Mouse (Mus musculus) kidney, postnatal 10 days (tissue): ENCODE measurements around the gene Tex19.1.
A peak's percentile ranks its signal among the peaks of the same experiment; 100 is the strongest.

Experiments
- DNase-seq: peaks from one replicate; pipeline ENCODE4 v3.0.0; 2021; ENCODE audit warnings: mixed read lengths

Gene Tex19.1

DNA sequence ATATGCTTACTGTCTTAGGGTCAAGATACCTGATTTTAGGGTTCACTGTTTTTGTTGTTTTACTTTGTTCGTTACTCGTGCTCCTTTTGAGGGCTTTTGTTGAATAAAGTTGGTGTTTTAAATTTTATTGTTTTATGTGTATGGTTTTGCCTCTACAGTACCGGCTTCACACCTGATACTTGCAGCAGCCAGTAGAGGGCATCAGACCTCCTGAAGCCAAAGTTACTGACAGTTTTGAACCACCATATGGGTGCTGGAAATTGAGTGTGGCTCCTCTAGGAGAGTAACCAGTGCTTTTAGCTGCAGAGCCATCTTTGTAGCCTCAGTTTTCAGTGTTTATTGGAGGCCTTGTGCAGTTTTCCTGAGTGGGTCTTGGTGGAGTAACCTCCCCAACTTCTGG, 2.2 kb downstream of the Tex19.1 start:
- no peak for DNase-seq

DNA sequence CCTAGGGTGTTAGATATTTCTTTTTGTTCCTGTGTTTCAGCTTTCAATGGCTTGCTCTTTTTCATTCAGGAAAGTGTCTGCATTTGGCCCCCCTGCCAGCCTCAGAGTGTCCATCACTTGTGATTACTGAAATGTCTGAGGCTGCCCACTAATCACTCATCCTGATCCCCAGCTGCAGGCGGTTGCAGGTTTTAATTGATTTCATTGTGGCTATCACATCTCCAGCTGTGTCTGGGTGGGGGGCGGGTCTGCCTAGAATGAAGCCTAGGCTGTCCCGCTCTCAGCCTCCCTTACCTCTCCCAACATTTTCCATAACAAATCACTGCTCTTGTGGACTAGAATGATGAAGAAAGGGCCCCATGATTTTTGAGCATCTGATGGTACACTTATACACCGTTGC, 8.3 kb downstream of the Tex19.1 start:
- no peak for DNase-seq

DNA sequence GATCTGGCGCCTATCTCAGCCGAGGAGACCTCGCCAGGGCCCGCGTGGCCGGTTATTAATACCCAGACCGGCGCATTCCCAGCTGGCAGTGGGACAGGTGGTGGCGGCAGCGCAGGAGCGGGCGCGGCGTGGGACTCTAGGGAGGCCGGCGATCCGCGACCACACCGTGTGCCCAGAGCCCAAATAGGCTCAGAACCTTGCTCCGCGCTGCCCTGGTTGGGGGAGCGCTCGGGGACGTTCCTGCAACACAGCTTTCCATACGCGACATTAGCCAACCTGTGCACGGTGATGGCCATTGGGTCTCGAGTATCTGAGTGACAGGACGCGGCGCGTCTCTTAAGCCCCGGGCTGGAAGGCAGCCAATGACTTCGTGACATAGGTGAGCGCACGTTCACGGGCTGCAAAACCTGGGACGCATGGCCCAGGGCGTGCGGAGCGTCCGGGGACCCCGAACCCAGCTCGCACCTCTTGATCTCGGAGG, 10.5 kb downstream of the Tex19.1 start:
- DNase-seq = peak; percentile 32

DNA sequence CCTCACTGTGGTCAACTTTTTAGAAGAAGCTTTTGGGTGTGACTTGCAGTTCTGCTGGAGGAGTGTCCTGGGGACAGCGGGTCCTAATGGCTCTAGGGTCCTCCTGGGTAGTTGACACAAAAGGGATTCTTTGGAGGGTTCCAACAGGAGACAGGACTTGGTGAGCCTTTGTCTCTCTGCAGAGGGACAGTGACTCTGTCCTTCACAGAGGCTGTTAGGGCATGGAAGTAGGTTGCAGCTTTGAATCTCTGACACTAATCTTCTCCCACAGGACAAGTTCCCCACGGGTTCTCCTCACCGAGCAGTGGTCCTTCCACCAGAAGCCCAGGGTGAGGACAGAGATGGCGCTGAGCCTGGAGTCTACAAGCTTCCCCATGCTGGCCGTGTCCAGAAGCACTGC, 14.0 kb downstream of the Tex19.1 start, which contains the start of gene Uts2r:
Gene Uts2r, plus strand, starts transcription at position 301 of the 400 bp plus-strand sequence.
- no peak for DNase-seq

DNA sequence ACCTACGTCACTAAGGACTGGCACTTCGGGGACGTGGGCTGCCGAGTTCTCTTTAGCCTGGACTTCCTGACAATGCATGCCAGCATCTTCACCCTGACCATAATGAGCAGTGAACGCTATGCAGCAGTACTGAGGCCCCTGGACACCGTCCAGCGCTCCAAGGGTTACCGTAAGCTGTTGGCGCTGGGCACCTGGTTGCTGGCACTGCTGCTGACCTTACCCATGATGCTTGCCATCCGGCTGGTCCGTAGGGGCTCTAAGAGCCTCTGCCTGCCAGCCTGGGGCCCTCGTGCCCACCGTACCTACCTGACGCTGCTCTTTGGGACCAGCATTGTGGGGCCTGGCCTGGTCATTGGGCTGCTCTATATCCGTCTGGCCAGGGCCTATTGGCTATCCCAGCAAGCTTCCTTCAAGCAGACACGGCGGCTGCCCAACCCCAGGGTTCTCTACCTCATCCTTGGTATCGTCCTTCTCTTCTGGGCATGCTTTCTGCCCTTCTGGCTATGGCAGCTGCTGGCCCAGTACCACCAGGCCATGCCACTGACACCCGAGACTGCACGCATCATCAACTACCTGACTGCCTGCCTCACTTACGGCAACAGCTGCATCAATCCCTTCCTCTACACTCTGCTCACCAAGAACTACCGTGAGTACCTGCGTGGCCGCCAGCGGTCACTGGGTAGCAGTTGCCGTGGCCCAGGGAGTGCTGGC, 14.8 kb downstream of the Tex19.1 start:
- no peak for DNase-seq

DNA sequence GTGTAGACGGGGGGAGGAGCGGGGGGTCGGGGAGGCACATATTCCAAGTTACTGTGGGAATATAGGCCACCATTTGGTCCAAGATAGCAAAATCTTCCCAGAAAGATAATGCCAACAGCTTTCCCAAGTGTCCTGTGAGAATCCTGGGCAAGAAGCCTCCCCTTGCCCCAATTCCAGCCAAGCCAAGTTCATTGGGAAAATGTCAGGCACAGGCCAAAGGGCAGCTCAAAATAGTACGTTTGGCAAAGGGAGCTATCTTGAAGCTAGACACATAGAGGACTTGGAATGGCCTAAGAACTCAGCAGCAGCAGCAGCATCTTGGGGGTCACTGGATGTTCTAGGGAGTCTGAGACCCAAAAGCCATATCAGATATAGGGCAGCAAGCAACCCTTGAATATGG, 17.8 kb downstream of the Tex19.1 start:
- no peak for DNase-seq

DNA sequence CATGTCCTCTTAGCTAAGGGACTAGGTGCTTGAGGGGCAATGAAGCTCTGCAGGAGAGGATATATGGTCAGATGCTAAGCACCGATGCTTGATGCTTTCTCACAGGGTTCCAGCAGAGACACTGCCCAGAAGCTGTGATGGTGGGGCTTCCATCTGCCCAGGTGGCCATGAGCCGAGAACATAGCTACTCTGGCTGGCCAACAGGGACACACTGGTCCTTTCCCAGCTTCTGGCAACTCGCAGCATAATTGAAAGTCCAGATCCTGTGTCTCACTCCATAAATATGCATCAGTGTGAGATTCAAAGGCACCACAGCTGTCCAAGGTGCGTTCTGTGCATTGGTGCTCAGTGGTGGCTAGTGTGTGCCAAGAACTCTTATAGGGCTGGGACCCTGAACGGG, 27.3 kb downstream of the Tex19.1 start:
- no peak for DNase-seq

DNA sequence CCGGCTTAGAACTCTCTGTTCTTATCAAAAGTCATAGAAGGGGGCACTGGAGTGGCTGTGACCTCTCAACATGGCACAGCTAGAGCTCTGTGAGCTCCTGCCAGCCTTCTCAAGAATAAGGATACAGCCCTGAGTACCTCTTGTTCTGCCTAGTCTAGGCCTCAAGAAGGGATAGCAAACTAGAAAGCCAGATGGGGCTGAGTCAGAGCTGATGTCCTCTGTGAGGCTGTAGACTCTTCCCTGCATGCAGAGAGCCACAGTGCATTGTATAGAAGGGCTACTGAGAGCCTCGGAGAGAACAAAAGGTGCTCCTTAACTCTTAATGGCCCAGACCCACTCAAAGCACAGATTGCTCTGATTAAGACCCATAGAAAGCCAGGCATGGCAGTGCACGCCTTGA, 28.3 kb downstream of the Tex19.1 start:
- DNase-seq = no peak

DNA sequence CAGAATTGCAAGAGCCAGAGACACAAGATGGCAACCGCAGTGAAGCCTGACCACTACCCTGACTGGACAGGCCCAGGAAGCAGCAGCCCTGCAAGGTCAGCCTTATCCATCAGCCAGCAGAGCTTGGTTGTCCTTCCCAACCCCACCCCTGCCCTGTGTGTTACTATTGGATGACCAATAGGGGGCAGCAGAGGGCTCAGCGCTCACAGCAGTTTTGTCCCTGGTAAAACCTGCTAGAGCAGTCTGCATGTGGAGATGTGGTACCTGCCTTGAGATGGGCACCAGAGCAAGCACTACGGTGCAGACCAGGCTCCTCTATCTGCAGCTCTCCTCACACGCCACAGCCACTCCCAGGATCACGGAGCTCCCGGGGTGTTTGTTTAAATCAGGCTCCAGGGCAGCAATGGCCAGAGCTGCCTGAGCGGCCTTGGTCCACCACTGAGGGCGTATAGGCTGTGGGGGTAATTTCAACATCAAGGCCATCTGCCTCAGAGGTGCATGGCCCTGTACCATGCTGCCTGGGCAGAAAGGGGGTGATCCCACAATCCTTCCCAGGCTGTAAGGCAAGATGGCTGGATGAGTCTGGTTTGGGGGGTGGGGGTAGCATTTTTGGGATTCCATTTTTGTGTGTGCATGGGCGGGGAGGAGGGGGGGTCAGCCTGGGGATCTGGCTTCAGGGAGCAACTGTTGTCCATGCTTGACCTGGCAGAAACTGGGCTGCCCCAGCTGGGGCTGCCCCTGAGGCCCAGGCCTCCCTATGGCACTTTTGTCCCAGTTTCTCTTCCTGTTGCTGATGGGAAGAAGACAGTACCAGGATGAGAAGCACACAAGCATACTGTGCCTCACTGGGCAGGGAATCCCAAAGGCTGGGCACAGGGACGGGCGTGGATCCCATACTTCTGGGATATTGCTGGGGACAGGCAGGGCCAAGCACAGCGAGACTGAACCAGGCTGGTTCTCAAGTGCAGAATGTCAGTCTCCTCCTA, 30.6 kb downstream of the Tex19.1 start:
- DNase-seq = peak; percentile 71

DNA sequence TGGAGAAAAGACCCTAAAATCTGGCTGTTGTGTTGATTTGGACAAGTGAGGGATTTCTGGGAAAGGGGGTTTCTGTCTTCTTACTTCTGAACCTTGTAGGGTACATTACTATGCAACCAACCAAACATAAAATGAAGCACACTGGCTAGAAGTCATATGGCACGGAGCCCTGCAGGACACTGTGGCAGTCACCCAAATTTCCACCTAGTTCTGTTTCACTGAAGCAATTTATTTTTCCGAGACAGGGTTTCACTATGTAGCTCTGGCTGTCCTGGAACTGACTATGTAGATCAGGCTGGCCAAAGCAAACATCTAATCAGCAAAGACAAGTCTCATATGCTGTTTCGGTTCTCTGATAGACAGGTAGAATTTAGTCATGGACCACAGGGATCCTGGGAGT, 43.7 kb downstream of the Tex19.1 start:
- no peak for DNase-seq

DNA sequence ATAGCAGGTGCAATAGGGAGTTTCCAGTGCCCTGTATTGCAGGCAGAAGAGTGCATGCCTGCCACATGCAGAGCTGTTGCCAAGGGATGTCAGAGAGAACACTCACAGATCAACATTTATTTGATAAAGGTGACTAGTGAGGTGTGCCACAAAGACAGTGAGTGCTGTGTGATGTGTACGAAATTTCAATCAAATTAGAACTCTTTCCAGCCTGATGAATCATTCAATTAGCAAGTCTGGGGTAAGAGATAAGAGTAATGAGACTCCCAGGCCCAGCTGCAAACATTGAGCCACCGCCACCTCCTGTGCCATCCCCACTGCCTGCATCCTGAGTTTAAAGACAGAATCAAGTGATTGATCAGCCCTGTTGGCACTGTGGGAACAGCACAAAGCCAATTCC, 46.8 kb downstream of the Tex19.1 start:
- DNase-seq = no peak

DNA sequence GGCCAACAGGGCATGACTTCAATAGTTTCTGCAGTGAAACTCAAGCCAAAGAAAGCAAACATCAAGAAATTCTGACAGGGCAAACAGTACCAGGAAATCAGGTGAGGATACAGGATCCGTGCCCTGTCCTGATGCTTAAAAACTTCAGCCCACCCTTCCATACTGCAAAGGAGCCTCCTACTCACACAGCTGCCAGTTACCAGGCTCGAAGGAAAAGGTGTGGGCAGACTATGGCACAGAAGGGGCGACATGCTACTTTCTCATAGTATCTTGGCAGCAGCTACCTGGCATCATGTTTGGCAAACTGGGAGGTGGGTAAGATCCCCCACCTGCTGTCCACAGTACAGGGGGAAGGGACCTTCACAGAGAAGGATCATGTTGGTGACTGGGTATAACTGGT, 47.5 kb downstream of the Tex19.1 start:
- DNase-seq = no peak
